Mouse (Mus musculus) urinary bladder, adult 2 months (tissue): Measurements from ENCODE around the gene Il17f. TPM values are rescaled to one million over a fixed set of nuclear protein-coding genes. Genes with fewer than 3 reads are reported as not detected.
"Not testable (repeated sequence)": the region's sequence is repeated elsewhere in the genome, so short reads cannot be mapped to it uniquely, and the experiment has no call there.

Experiments
- DNase-seq: peaks from one replicate; pipeline ENCODE4 v3.0.0; 2022; ENCODE audit warnings: low spot score
- polyA plus RNA-seq: library from polyadenylated mRNA; depleted of rRNA; stranded (reverse); fragments of >200 nt; gene quantifications from 2 replicates; pipeline ENCODE4 v1.2.3, GENCODE M21; 2012; rRNA removed

Gene Il17f
- polyA plus RNA-seq = 0.17 TPM in 1 of 2 replicates, not detected in the other

DNA sequence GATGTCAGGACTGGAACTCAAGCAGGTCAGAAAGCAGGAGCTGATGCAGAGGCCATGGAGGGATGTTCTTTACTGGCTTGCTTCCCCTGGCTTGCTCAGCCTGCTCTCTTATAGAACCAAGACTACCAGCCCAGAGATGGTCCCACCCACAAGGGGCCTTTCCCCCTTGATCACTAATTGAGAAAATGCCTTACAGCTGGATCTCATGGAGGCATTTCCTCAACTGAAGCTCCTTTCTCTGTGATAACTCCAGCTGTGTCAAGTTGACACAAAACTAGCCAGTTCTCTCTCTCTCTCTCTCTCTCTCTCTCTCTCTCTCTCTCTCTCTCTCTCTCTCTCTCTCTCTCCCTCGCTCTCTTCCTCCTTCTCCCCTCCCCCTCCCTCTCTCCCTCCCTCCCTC is at the start of gene Il17f:
Gene Il17f (minus strand): TSS at position 101 of the 400 bp plus-strand sequence.
- DNase-seq = not testable (repeated sequence)

DNA sequence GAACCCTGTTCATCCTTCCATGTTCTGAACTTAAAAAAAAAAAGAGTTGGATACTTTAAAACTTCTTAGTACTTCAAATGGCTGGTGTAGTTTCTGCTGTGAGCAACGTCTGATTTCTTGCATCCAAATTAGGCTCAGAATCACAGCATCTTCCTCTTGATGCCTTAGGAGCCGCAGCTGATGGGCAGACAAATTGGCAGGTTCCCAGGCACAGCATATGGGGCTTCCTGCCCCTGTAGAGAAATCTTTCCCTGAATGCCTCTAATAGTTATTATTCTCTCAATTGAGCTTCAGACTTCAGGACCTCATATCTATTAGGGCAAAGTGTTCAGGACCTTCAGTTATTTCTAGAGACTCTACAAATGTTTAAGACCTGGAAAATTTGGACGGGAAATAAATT is 49.5 kb upstream of the Il17f start:
- DNase-seq = no peak

DNA sequence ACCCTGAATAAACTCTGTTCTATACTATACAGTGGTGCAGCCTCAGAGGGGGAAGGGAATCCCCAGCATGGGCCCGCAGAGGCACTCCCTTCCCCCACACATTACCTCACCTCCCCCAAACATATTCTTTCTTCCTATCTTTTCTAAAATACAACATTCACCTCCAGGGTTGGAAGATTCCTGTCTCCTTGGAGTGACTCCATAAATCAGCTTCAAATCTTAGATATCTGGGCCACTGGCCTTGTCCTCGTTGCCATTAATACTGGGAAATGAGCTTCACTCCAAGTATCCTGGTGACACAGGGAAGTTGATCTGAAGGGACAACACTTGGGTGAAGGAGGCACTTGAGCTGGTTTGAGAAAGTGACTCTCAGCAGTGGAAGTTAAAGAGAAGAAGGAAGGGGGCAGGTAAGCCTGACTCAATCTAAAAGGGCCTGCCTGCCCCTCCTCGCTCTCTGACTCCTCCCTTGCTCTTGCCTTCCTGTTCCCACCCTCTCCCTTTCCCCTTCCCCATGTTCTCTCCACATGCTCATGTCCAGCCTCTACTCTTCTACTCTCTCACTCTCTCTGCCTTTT is 46.2 kb upstream of the Il17f start:
- no peak for DNase-seq

DNA sequence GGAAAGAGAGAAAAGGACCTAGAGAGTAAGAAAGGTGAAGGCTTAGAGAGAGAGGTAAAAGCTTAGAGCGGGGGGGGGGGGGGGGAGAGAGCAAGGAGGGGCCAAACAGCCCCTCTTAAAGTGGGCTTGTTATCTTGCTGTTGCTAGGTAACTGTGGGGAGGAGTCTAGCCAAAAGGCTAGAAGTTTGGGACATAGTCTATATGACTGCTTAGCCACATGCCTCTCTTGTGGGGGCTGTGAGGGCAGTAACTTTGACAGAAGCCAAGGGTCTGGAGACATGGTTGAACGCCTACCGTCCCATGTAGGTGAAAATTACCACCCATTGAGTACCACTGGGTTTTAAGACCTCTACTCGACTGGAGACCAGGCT is 42.7 kb upstream of the Il17f start:
- DNase-seq = no peak

DNA sequence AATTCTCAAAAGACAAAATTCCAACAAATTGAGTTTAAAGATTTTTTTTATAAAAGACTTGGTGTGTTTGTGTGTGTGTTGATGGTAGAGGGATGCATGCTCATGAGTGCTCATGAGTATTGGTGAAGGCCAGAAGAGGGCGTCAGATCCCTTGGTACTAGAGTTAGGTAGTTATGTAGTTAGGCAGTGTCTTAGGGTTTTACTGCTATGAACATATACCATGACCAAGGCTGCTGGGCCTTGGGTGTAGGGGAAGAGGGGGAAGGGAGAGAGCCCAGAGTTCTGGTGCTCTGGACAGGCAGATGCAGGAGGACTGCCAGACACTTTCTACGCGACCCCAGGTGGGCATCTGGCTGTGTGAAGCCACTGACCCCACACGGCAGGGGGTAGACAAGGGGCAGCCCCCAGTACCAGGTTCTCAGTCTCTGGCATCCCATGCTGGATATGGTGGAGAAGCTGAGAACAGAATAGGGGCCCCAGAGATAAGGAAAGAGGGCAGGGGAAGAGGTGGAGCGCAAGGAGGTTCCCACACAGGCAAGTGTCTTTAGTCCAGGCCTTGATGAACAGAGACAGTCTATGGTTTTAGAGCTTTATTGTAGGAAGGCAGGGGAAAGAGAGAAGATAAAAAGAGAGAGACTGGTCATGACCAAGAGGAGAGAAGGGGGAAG is 42.2 kb upstream of the Il17f start:
- DNase-seq = no peak

DNA sequence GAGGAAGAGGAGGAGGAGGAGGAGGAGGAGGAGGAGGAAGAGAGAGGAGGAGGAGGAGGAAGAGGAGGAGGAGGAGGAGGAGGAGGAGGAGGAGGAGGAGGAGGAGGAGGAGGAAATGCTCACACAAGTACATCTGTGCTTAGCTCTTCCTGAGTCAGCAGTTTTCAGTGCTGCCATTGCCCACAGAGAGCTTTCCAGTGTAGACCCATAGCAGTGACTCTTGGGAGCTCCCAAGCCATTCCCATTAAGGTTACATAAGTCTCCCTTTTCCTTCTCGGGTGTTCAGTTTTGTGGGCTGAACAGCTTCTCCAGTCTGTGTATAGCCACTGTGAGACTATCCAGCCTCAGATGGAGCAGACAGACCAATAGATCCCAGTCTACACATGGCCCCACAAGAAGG is 40.1 kb upstream of the Il17f start:
- DNase-seq = no peak

DNA sequence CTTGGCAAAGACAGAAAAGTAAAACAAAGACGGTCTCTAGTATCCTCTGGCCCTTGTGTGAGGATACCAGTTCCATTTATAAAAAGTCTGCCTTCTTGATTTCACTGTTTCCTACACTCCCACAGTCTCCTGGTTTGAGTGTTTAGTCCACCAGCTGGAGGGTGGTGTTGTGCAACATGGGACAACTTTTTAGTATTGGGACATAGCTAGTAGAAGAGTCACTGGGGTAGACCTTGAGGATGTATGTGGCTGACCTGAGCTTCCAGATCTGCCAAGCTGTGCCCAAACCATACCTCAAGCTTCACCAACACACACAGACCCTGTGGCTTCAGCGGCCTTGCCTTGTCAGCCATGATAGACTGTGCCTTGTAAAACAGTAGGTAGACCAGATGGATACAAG is 37.6 kb upstream of the Il17f start:
- no peak for DNase-seq

DNA sequence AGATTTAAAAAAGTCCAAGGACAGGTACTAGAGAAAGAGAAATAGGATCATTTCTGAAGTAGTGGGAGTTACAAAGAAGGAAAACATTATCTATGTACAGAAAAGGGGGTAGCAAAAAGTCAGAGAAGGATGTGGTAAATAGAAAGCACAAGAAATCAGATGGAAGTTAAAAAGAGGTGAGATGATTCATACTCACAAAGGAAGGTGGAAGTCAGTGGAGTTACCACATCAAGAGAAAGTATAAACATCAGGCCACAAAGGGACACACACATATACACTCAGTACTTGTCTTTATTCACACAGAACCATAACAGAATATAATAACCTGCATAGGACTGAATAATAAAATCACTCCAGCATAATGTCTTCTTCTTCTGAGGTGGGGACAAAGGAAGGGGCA is 34.6 kb upstream of the Il17f start:
- no peak for DNase-seq

DNA sequence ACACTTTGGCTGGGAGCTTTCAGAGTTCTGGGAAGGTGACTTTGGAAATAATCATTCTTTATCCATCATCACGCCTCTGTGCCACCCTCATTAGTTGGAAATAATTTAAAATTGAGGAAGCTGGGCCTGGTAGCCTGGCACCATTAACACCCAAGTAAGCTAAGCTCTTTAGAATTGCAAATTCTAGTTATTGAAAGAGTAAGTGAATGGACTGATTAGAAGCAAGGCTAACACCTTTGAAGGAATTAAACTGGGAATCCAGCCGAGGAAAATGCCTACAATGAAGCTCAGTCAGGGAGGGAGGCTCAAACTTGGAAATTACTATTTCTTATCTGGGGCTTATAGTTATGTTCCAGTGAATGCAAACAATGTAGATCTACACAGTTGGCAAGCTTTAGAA is 33.5 kb upstream of the Il17f start:
- no peak for DNase-seq

DNA sequence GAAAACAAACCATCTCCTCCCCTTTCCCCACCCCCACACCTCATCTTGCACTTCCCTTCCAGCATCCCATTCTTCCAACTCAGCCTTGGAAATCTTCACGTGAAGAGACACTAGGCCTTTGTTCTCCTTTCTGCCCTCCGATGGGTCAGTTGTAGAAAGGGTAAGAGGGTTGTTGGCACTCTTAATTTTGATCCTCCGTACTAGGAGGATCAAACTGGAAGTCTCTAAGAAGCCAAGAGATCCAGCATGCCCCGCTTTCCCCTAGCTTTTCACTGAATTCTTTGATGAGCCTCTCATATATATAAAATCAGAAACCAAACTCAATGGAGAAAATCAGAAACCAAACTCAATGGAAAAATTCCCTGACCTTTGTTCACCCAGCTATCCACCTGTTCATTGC is 33.1 kb upstream of the Il17f start:
- DNase-seq = no peak

DNA sequence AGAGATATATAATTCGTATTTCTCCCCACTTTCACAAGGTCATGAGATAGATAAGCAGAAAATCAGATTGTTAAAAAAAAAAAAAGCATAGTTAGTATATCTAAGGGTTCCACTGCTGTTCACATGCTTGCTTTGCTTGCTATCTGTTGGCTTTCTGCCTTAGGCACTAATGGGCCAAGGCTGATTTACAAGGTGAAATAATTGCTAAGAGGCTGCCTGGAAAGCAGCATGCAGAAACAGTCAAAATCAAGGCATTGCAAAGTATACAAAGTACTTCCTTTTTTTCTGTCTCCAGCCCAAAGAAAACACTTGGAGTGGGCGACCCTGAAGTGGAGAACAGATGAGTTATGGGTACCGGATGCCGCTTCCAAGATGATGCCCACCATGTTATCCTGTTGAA is 30.5 kb upstream of the Il17f start:
- no peak for DNase-seq

DNA sequence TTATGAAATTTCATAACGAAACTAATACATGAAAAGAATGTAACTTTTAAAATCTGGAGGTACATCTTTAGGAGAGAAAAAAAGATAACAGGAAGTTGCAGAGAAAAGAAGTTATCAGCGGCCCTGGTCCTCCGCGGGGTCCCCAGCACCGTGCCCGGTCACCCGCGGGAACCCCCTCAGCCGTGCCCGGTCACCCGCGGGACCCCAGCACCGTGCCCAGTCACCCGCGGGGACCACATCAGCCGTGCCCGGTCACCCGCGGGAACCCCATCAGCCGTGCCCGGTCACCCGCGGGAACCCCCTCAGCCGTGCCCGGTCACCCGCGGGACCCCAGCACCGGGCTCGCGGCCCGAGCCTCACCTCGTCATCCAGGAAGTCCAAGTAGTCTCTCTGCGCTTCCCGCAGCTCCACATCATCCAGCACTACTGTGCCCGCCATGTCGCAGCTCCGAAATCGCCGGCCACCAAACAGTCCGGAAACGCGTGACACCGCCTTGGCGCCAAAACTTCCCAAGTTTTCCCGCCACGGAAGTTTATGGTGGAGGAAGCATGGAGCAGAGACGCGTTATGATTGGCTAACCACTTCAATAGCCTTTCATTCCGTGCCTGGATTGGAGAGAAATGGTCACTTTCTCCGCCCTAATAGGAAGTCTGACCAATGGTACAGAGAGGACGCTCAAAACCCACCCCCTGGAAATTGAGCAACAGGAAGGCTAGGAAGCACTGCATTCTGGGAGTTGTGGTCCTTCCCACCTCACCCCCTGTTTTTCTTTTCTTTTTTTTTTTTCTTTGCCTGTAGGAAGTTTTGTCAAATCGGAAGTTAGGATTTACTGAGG is 29.6 kb upstream of the Il17f start, which contains the start of gene Mcm3:
Gene Mcm3 (minus strand): TSS at position 542 of the 835 bp plus-strand sequence.
- peak; percentile 56 for DNase-seq

DNA sequence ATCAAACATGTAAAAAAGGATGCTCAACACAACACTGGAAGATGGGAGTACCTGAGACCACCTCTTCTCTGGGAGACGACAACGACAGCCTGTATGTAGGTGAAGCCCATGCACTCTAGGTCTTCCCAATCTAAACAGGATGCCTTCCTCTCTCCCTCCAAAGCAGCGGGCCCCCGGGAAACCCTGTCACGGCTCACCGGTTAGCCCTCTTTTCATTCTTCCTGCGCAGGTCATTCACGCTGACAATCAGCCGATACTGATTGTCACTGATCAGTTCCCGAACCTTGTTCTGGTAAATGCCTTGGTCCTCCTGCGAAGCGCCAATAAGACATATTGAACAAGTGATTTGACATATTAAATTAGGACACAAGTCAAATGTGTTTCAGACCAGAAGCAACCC is 27.2 kb upstream of the Il17f start:
- DNase-seq = no peak

DNA sequence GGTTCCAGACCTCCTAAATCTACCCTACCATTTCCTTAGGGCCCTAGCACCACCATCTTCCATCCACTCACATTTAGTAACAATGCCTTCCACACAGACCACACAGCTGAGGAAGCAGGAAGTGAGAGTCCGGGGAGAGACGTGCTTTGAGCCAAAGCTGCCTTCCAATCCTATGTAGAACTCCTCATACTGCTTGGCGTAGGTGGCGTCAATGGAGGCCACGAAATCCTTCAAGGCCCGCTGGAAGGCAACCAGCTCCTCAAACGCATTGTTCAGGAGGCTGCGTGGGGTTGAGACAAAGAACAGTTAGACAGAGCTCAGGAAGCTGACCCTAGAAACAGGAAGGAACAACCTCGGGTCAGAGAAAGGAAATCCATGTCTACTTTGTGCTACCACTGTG is 26.8 kb upstream of the Il17f start:
- no peak for DNase-seq

DNA sequence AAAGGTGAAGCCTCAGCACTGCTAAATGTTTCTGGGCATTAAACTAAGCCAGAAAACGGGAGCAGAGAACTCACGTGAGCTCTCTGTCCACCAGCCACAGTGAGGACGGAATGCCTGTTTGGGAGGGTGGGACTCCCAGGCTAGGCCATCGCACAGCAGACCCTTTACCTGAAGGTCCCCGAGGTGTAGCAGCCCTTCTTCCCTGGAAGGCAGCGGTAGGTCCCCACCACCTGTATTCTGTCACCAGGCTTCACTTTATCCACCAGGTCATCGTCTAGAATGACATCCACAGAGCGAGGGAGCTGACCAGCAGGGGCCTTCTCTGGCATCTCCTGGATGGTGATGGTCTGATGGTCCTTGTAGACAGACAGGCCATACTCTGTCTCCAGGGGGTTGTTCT is 24.1 kb upstream of the Il17f start:
- DNase-seq = no peak

DNA sequence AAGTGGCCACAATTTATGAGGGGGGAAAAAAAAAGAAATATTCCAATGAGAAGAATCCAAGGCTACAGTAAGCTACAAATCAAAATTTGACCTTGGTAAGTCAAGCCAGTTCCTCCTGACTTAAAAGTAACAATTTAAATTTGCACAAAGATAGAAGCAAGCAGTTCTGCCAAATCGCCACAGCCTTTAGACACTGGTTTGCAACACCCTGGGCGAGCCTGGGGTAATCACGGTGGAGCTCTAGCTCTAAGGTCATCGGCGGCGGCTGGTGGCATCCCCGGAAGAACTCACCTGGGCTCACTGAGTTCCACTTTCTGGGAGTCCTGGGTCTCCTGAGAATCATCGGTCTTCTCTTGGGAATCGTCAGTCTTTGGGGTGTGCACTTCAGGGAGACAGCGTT is 14.1 kb upstream of the Il17f start:
- no peak for DNase-seq

DNA sequence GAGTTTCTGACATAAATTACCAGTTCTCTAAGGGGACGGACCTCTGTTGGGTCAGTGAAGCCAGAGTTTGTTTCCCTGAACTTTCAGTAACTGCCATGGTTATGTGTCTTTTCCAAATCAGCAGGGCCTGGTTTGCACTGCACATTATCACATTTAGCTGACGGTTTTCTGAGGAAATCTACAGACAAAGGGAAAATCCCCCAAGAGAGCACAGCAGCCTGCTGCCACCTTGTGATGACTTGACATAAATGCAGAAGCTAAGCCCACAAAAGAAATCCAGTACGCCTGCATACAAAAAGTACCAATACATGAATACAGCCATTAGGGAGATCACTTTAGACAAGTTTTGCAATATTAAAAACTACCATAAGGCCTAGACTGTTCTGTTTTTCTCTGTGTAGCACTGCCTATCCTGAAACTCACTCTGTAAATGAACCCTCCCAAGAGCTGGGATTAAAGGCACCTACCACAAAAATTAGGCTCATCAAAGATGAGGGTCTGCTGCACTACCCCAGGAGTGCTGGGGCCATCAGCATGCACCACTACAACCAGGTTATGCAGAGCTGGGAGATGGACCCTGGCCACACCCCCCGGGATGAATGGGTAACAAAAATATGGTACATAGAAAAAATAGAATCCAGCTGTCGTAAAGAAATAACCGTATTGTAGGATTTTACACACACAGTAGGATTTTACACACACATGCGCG is 11.4 kb upstream of the Il17f start:
- no peak for DNase-seq

DNA sequence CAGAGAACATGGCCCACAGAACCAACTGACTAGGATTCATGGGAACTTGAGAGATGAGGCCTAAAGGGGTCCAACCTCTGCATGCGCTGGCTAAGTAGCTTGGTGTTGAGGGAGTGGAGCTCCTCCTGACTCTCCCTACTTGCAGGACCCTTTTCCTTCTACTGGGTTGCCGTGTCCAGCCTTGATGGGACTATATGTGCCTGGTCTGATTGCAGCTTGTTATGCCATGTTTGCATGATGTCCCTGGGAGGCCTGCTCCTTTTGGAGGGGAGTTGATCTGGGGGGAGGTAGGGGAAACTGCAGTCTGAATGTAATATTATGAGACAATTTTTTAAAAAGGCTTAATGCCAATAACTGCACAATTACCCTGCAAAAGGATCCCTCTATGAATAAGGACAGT is 10.9 kb upstream of the Il17f start:
- no peak for DNase-seq

DNA sequence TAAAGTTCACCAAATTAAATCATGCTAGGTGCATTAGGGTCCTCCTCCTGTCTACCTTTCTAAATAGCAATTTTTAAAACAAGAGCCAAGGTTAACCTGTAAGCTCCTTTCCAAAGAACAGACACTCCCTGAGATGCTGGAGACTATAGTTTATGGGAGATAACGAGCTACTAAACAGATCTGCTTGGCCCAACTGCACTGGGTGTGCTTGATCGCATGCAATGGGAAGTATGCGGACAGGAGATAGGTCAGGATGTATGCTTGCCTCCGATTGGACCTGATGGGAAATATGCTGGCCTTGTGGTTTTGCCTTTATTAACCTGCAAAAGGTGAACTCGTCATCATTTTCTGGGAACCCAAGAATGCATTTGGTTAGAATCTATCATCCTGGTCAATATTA is 4.8 kb upstream of the Il17f start:
- no peak for DNase-seq

DNA sequence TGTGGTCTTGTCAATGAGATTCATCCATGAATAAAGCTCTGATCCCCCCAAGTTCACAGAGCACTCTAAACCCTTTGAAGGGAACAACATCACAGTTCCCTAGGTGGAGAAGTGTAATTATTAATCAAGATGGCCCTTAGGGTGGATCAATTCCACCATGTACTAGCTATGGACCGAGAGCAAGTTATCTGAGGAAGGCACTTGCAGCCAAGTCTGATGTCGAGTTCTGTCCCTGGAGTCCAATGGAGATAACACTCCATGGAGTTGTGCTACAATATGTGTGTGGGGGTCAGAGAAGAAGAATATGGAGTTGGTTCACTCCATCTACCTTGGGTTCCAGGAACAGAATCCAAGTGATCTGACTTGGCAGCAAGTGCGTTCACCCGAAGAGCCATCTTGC is 4.3 kb upstream of the Il17f start:
- no peak for DNase-seq

DNA sequence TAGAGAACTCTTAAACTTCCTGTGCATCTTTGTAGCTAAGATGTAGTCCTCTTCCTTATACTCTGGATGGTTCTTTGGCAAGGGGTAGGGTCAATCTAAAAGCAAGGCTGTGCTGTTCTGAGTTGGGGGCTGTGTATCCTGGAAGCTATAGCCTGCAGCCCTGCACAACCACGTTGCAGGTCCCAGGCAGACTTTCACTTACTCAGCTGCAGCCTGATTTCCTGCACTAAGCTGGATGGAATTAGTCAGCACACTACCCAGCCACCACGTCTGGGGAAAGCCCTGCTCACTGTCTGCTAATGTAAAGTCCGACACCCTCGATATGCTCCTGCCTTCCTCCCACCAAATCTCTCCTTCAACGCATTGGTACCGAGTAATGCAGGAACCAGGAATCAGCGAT is 997 bp upstream of the Il17f start:
- no peak for DNase-seq

DNA sequence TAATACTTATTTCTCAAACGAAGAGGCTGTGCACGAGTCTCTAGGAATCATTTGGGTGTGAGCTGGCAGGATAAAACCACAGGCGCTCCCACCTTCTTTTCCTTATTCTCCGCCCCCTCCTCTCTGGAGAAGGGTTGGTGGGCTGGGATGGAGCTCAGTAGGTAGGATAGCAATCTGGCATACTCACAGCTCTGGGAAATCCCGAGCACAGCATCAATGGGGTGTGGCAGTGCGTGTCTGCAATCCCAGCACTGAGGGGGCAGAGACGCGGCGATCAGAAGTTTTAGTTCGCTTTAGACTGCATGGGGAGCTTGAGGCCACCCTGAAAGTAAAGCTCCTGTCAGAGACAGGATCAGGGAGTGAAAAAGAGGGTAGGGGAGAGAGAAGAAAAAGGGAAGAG is 2.0 kb downstream of the Il17f start:
- DNase-seq = no peak

DNA sequence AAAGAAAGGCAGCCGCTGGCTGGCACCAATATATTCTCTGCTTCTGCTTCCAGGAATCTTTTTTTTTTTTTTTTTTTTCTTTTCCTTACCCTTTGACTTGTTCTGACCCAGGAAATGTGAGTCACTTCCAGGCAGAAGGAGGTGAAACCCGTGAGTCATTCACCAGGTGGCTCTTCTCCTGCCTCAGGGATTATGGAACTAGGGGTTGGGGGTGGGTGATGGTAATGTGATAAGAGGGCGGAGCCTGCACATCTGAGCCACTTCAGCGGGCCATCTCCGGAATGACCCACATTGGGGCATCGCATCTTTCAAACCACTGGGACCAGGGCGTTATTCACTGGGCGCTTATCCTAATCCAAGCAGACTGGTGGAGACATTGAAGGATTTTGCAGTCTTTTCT is 3.4 kb downstream of the Il17f start:
- no peak for DNase-seq
